Mouse (Mus musculus): ENCODE measurements around the gene Gm10521. TPM values are rescaled to one million over a fixed set of nuclear protein-coding genes. Genes with fewer than 3 reads are reported as not detected.

The Gm10521 gene
- total RNA-seq, 2 experiments from 2014 or later, result 0.20 TPM; not detected in 1

Other genes with a start within 250 kb of the Gm10521 start
- gene Slamf7, start 242.6 kb upstream of the Gm10521 start, total RNA-seq (2021), result under 1 TPM; 0.09 to 0.25 TPM
- gene Cd48, start 213.7 kb upstream of the Gm10521 start, total RNA-seq (2021), result 1 to 10 TPM; 1.1 to 1.7 TPM
- gene Slamf1, start 128.5 kb upstream of the Gm10521 start, total RNA-seq (2021), result under 1 TPM in 1 of 2 experiments, not detected in 1; 0.05 TPM
- 1 to 10 TPM; 2.1 to 5.0 TPM for gene Cd84, start 56.0 kb upstream of the Gm10521 start, total RNA-seq (2021)
- gene Slamf6, start 21.9 kb downstream of the Gm10521 start, total RNA-seq (2021), result under 1 TPM; 0.23 to 0.63 TPM
- gene Vangl2, start 132.8 kb downstream of the Gm10521 start, total RNA-seq (2021), result 1 to 10 TPM; 5.2 to 7.0 TPM
- gene Nhlh1, start 161.9 kb downstream of the Gm10521 start, total RNA-seq (2021), result not detected
- gene Copa, start 186.9 kb downstream of the Gm10521 start, total RNA-seq (2021), result 100 to 1,000 TPM in 1 of 2 experiments, 10 to 100 TPM in 1; 97.9 to 117 TPM
- gene Ncstn, start 187.1 kb downstream of the Gm10521 start, total RNA-seq (2021), result 10 to 100 TPM; 43.2 to 47.5 TPM
- gene Pex19, start 231.1 kb downstream of the Gm10521 start, total RNA-seq (2021), result 100 to 1,000 TPM; 104 to 106 TPM